Mouse (Mus musculus): ENCODE data around the gene Ap3m1.

GRCm38 (mm10) chr14:21065490-21066162, 13.3 kb upstream of the Ap3m1 start:
- TF ChIP-seq CTCF (IDR thresholded peaks at IDR 0.05; ENCODE audit: low read depth) (no peak), EP300 (IDR thresholded peaks at IDR 0.05; ENCODE audit: low read depth) (no peak)

All from liver, embryonic 14.5 days (tissue).